Mouse (Mus musculus) spleen, postnatal 10 days (tissue): ENCODE data around the gene Nde1.
"Not testable (repeated sequence)": the region's sequence is repeated elsewhere in the genome, so short reads cannot be mapped to it uniquely, and the experiment has no call there.

Experiments used
- DNase-seq, 2 experiments: peaks; one replicate each; pipeline ENCODE4 v3.0.0; 2021 to 2022; ENCODE audit warnings: low spot score in 2 of 2

The Nde1 gene

DNA sequence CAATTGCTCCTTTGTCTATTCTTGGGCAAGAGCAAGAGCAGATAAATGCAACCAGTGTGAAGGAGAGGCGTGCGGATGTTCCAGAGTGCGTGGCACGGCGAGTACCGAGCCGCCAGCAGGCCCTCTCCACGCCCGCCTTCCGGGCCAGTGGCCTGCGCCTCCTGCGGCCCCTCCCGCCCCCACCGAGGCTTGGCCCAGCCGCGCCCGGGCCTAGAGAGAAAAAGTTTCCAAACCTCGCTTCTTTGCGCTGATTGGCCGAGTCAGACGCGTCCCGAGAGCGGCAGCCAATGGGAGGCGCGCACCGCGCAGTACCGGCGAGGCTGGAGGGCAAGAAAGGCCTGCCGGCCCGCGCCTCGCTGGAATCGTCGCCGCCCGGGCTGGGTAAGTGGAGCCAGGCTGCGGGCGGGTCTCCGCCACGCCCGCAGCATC, at the start of gene Nde1, which contains the start of gene Marf1:
Nde1 (plus strand) TSS at position 288 of the 429 bp plus-strand sequence.
Marf1 (minus strand) TSS at position 364 of the 429 bp plus-strand sequence.
- peak; percentile 88 to 95 for DNase-seq

DNA sequence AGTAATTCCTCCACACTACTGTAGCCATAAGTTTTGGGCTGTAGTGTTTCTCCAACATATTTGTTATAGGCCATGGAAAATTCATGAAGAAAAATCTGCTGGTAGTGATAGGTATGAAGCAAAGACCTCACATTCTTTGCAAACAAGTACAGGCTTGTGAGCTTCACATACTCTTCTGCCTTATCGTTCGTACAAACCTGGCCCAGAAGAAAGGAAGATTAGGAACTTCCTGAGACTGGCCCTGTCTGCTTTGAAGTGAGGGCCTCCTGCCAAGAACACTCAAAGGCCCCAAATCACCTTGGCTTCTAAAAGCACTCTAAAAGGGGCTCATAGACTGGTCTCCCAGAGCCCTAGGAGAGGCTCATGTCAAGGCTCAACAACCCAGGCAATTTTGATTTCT, 45.8 kb upstream of the Nde1 start:
- no peak for DNase-seq

DNA sequence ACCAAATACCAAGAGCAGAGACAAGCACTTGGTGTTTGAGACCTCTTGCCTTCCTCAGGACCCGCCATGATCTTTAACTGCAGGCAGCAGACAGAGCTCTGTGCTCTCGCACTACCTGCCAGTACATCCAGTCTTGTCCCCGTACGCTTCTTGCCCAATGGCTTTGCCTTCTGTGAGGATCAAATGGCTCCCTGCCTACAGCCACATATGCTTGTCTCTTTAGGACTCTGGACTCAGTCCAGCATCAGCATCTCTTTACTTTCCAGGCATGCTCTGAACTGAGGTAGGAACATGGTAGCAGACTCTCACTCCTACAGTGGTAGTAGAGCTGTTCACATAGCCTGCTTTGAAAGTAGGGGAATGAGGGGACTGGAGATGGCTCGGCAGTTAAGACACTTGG, 42.1 kb upstream of the Nde1 start:
- no peak for DNase-seq

- DNase-seq, result no peak
Measured at GRCm38 (mm10) chr16:14121563-14121962, 41.5 kb upstream of the Nde1 start.

DNA sequence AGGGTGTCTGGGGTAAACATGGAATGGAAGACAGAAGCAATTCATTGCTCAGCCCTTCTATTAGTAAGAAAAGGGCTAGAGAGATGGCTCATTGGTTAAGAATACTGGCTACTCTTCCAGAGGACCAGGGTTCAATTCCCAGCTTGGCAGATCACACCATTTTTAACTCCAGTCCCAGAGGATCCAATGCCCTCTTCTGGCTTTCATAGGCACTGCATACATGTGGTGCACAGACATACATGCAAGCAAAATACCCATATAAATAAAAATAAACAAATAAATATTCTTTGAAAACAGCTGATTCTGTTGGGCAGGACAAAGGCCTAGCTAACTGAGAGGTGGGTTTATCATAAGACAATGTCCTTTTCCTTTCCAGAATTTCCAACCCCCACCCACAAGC, 40.5 kb upstream of the Nde1 start:
- DNase-seq, result no peak

- DNase-seq, result no peak
Measured at GRCm38 (mm10) chr16:14123901-14124300, 39.2 kb upstream of the Nde1 start.

DNA sequence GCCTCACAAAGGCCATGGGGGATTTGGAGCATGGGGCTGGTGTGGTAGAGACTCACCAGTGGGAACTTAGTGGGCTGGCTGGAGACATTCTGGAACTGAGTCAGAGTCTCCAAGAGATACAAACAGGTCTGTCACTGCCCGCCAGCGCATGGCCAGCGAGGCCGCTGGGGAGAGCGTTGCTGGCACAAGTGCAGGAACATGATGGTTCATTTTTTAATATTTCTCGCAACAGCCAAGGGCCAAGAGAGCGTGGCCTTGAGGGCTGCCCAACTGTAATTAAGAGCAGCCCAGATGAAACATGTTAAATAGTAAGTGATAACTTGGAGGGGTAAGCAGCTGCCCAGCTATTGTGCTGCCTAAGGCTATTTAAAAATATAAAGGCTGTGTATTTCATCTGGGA, 38.4 kb upstream of the Nde1 start:
- DNase-seq, result no peak

DNA sequence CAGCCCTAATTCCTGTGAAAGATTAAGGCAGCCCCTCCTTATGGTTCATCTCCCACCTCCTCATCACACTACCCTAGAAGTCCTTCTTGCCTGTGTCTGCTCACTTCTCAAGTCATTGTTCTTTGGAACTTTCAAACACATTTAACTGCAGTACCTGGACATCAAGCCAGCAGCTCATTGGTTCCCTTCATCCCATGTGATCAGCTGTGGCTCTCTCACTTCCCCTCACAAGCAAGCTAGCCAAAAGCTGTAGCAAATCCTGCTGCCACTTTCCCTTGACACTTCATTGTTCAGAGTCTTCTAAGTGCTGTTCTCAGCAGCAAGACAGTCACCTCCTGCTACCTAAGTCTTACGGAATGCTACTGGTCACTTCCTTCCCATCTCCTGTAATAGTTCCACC, 37.8 kb upstream of the Nde1 start:
- DNase-seq, result no peak

DNA sequence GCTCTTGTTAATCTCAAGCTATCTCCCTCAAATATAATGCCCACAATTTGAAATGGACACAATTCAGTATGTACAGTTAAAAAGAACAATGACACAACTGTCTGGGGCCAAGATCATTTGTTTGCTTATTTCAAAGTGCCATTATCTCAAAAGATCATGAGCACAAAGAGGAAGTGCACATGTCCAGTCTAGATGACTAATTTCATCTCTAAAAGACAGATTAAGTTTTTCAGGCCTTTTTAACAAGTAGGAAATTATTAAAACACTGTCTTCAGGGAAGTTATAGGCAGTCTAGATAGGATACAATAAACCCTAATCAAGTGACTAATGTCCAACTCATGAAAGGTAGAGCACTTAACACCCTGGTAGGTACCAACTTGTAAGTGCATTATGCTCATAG, 34.1 kb upstream of the Nde1 start:
- no peak for DNase-seq

DNA sequence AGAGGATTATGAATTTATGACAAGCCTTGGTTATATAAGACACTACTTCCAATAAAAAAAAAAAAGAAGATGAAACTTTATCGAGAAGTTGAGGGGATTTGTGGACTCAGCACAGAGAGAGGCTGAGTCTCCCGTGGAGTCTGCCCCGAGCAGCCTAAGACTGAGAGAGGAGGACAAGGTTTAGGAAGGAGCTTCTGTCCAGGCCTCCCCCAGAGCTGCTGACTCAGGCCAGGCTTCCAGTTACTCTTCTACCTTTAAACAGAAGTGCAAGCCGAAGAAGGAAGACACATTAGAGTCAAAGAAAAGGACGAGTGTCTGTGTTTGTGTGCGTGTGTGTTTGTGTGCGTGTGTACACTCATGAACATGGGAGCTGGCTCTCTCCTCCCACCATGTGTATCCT, 32.3 kb upstream of the Nde1 start:
- DNase-seq, result no peak

DNA sequence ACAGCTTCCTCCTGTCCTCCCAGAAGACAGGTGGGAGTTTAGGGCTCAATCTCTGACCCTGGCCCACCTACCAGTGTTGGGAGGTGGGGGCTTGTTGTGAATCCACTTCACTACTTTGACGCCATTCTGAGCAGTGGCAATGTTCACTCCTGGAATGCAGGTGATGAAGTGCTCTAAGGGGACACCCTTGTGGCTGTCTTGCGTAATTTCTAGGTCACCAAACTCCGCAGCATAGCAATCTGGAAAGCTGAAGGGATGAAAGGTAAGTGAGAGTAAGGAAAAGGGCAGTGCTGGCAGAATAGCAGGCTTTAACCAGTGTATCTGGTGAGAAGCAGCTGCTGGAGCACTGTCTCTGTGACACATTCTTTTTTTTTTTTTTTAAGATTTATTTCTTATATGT, 31.7 kb upstream of the Nde1 start:
- DNase-seq, result no peak

DNA sequence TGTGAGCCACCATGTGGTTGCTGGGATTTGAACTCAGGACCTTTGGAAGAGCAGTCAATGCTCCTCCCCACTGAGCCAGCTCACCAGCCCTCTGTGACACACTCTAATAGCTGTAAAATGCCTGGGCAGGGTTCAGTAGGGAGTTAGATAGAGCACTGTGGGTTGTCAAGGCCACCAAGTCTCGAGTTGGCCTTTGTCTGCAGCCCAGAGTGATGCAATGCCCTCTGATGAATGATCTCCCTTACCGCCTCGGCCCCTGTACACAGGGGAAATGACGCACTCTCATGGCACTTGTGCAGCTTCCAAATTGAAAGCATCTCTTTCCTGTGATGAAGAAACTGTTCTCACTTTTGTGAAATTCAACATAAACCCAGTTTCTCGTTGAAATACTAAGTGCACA, 31.2 kb upstream of the Nde1 start:
- no peak for DNase-seq

GRCm38 (mm10) chr16:14135014-14135413, 28.1 kb upstream of the Nde1 start:
- DNase-seq, result no peak

DNA sequence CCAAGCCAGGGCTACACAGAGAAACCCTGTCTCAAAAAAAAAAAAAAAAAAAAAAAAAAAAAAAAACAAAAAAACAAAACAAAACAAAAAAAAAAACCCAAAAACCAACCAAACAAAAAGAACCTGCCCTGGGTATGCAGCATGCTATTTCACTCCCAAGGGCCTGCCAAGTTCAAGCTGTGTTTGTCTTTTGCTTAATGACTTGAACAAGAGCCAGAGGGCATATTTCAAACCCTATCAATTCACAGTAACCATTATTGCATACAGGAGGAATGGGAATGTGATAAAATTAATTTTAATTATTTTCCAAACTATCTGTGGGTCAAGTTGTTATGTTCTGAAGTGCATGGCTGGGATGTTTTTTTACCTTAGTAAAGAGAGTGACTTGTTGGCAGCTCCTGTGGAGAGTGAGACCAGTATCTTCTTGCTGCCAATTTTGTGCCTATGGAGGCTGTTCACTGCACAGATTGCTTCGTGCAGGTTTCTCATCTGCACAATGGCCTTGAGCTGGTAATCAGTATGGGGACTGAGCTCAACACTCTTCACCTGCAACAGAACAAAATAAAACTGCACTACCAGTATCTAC, 25.0 kb upstream of the Nde1 start:
- DNase-seq, result no peak

- no peak for DNase-seq
Measured at GRCm38 (mm10) chr16:14139106-14139505, 24.0 kb upstream of the Nde1 start.

- DNase-seq, result no peak
Measured at GRCm38 (mm10) chr16:14143298-14143697, 19.8 kb upstream of the Nde1 start.

- no peak for DNase-seq
Measured at GRCm38 (mm10) chr16:14147712-14148111, 15.4 kb upstream of the Nde1 start.

GRCm38 (mm10) chr16:14151718-14152117, 11.4 kb upstream of the Nde1 start:
- DNase-seq, result no peak

DNA sequence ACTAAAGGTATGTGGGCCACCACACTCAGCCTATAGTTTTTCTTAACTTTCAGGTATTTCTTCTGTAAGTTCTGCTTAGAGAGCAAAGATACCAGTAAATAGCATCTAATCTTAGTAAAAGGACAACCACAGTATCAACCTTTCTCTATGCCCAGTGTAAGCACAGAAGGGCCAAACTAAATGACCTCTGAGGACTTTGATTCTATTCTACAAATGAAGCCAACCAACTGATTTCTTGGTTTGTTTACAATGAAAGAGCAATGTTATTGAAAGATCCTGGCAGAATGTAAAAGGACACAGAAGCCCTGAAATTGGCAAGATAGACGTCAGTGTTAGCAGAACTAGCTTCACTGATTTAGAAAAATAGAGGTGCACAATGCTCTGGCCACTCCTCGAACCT, 7.4 kb upstream of the Nde1 start:
- DNase-seq, result not testable (repeated sequence)

DNA sequence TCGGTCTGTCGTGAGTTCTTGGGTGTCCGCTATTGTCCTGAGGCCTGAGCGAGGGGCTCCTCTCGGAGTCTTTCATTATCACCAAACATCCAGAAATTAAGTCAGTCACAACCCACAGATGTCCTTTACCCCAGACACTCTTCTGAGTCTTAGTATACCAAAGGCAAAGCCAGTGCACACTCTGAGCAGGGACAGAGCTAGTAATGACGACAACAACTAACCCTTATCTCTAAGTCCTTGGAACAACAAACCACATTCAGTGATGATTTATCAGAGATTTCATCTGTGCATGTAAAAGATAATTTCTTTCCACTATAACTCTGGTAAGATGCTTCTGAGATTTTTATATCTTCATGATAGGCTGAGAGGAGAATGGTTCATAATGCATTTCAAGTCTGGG, 6.8 kb upstream of the Nde1 start:
- no peak for DNase-seq

DNA sequence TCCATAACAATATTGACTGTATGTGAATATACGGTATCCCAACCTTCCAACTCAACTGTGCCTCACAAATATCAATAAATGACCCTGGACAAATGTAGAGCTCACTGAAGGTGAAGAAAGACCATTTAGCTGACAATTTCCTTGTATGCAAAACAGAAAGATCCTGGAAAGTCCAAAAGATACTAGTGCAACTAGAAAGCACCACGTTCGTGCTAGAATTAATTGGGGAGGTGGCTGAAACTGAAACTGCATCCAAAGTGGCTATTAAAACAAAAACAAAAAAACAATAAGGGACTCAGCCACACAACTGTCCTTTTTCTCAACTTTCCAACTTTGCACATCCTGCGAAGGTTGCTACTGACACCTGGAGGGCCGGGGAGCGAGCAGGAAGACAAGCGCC, 4.5 kb upstream of the Nde1 start:
- no peak for DNase-seq

DNA sequence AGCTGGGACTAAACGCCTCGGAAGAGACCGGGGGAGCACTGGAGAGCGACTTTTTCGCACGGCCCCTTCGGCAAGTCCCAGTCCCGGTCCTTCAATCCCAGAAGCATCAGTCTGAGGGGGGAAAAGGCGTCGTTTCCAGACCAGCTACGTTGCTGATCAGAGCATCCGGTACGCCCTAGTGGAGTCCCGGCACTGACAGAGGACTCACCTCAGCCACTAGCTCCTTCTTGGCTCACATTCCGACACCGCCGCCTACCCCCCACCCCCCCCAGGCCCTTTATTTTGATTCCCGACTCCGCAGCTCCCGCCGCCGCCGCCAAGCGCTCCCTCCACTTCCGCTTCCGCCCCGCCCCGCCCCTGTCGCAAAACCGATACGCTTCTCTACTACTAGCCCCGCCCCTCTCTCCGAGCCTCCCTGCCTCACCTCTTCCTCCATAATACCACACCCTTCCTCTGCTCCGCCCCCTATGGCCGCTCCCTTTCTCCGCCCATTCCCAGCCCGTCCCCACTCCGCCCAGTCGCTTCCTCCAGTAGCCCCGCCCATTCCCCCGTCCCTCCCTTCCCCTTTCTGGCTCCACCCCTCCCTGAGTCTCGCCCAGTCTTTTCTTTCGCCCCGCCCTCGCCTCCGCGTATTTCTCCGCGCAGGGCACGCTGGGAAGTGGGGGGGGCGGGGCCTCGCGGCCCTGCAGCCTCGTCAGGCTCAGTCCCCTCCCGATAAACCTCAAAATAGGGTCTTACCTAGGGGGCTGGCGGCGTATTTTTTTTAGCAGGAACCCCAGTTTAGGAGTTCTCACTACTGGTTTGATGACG, 3.9 kb upstream of the Nde1 start:
- DNase-seq, result peak; percentile 97 to 100

GRCm38 (mm10) chr16:14159746-14160131, 3.3 kb upstream of the Nde1 start:
- peak; percentile 62 to 86 for DNase-seq

DNA sequence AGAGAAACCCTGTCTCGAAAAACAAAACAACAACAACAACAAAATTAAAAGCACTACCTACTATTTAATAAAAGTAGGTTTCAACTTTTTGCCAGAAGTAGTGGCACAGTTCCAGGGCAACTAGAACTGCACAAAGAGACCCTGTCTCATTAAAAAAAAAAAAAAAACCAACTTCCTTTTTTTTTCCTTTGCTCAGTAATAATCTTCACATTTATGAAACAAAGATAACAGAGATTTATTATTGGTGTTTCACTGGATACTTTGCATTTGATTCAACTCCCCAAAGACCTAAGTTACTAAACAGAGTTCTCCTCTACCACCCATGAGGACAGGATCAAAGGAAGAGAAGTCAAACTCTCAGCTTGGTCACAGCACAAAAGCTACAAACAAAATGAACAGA, 2.1 kb upstream of the Nde1 start:
- DNase-seq, result no peak
